Mouse (Mus musculus) spleen, adult 2 months (tissue): ENCODE data around the gene Cd244a.

ENCODE experiments used
- CTCF ChIP-seq: fragments of 200-500 bp; IDR thresholded peaks from 2 replicates; pipeline ENCODE4 v1.5.1; 2011; ENCODE audit warnings: mild to moderate bottlenecking, inconsistent platforms; ENCODE audit not compliant: insufficient read depth, insufficient read length, insufficient replicate concordance; ENCODE audit errors: extremely low read depth
- POLR2A ChIP-seq: fragments of 200-500 bp; IDR thresholded peaks from 2 replicates; pipeline ENCODE4 v1.6.1; 2011; ENCODE audit warnings: low read depth, low read length, inconsistent platforms

GRCm38 (mm10) chr1:171610781-171611180, 51.8 kb downstream of the Cd244a start:
- no peak for TF ChIP-seq CTCF
- TF ChIP-seq POLR2A: no peak
